Mouse (Mus musculus) limb, embryonic 10.5 days (tissue): ENCODE data around the gene Oprd1. TPM values are rescaled to one million over a fixed set of nuclear protein-coding genes. Genes with fewer than 3 reads are reported as not detected.
A peak's percentile ranks its signal among the peaks of the same experiment; 100 is the strongest.

Source experiments
- DNase-seq: peaks from one replicate; pipeline ENCODE4 v3.0.0-alpha.2; 2017; ENCODE audit warnings: low spot score
- H3K27ac ChIP-seq: fragments of 300-500 bp; sonication (generic); 2 replicates; pipeline ENCODE4 v1.5.1; 2016; ENCODE audit warnings: mild to moderate bottlenecking
- H3K27me3 ChIP-seq: fragments of 300-500 bp; sonication (generic); 2 replicates; pipeline ENCODE4 v1.6.1; 2016; ENCODE audit warnings: low read depth, mild to moderate bottlenecking; ENCODE audit not compliant: poor library complexity, severe bottlenecking
- H3K36me3 ChIP-seq: fragments of 300-500 bp; sonication (generic); 2 replicates; pipeline ENCODE4 v1.6.1; 2016; ENCODE audit warnings: mild to moderate bottlenecking, moderate library complexity
- H3K4me1 ChIP-seq: fragments of 300-500 bp; sonication (generic); 2 replicates; pipeline ENCODE4 v1.6.1; 2016
- H3K4me3 ChIP-seq: fragments of 300-500 bp; sonication (generic); 2 replicates; pipeline ENCODE4 v1.5.1; 2016; ENCODE audit warnings: mild to moderate bottlenecking, moderate library complexity
- H3K9me3 ChIP-seq: fragments of 300-500 bp; sonication (generic); replicated peaks from 2 replicates; pipeline ENCODE4 v1.6.1; 2016; ENCODE audit warnings: mild to moderate bottlenecking
- WGBS: fragments of 180-500 bp; shearing (Covaris S2); methylation state at CpG from one replicate; pipeline ENCODE4 v1.1.7; 2016; 5-methylcytosine and 5-hydroxymethylcytosine counted together
- polyA plus RNA-seq: library from polyadenylated mRNA; unstranded; fragments of >200 nt; fragmentation: Nextera tagmentation; extraction: Ambion mirVana; gene quantifications from 2 replicates; pipeline ENCODE4 v1.2.1, GENCODE M21; 2016

Gene Oprd1
- polyA plus RNA-seq, 1 experiment from 2014 or later: 0.16 TPM

DNA sequence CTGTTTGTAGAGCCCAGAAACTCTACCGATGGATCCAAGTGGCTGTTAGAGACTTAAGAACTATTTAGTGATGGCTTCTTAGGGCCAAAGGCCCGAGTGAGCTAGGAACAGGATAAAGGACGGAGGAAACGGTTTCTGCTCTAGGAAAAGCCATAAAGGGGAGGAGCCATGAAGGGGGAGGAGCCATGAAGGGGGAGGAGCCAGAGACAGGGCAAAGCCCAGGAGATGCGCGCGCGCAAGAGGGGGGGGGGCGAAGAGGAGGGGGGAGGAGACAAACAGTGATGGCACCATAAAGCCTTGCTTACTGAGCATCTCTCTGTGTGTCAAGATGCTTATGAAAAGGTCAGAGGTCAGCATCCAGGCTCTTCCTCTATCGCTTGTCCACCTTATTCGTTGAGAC lies 13.6 kb downstream of the Oprd1 start:
- Histone ChIP-seq H3K36me3 (no peaks in the 10 kb centered on the region), H3K4me3 (no peak overlapping the region), H3K4me1 (no peaks in the 10 kb centered on the region), H3K27ac (no peak overlapping the region), H3K9me3 (no peaks in the 10 kb centered on the region), H3K27me3 (no peaks in the 10 kb centered on the region)
- no peak for DNase-seq
- WGBS: 70% methylated on average over 11 of the region's 11 CpGs

DNA sequence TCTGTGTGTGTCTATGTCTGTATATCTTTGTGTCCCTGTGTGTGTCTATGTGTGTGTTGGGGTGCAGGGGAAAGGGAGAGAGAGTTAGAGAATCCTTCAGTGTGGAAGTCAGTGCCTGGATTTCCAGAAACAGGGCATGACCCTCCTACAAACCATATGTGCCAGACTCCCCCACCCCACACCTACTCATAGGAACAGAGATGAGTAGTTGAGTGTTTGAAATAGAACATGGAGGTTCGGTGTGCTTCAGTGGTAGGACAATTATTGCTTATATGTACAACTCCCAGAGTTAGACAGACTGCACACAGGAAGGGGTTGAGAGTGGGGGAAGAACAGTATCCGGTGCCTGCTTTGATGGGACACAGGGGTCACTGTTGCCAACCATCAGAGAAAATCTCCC lies 14.2 kb downstream of the Oprd1 start:
- DNase-seq: no peak
- Histone ChIP-seq H3K27ac (no peak overlapping the region), H3K36me3 (no peaks in the 10 kb centered on the region), H3K27me3 (no peaks in the 10 kb centered on the region), H3K9me3 (no peaks in the 10 kb centered on the region), H3K4me3 (no peak overlapping the region), H3K4me1 (no peaks in the 10 kb centered on the region)
- WGBS: 94% methylated on average over 2 of the region's 2 CpGs

DNA sequence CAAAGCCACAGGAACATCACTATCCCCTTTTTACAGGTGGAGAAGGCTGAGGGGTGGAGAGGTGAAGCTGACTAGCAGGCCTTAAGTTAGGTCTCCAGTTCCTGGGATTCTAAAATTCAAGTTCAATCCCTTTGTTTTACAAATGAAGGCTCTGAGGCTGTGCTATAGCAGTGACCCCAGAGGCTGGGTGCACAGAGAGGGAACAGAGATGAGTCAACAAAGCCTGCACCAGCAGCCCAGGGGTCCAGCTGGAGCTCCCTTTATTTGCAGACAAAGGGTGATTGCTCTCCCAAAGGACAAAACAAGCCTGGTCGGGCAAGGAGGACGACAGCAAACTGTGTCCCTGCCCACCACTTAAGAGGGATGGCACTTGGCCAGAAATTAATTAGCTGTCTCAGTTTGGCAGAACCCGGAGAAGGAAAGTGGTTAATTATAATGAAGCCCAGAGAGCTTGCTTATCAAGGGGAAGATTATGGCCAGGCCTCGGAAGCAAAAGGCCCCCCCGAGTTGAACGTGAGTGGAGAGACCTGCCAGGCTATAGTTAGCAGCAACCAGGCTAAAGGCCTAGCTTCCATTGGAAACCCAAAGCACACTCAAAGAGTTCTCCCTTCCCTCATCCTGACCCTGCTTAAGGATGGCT lies 15.2 kb downstream of the Oprd1 start:
- Histone ChIP-seq H3K36me3 (no peaks in the 10 kb centered on the region), H3K27ac (0 out of 2 replicates have a peak overlapping the region, but pooled peaks have one; percentile 5), H3K4me1 (no peaks in the 10 kb centered on the region), H3K4me3 (no peak overlapping the region), H3K27me3 (no peaks in the 10 kb centered on the region), H3K9me3 (no peaks in the 10 kb centered on the region)
- no peak for DNase-seq
- 45% methylated on average over 6 of the region's 6 CpGs for WGBS

DNA sequence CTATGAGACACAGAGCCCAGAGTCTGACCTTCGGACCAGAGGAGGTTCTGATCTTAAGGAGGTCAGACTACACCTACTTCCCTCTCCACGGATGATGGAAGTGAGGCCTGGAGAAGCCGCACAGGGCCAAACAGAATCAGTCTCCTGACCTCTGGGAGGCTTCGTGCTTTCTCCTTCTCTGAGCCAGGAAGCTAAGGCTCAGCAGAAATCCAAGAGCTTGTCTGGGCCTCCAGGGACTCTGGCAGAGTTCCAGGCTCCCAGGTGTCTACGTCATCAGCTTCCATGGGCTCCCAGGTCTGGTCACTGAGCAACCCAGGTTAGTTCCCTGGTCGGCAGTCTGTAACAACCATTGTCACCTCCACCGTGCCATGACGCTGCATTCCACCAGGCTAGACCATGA lies 17.2 kb downstream of the Oprd1 start:
- H3K36me3 ChIP-seq: no peaks in the 10 kb centered on the region
- DNase-seq: no peak
- 91% methylated on average over 8 of the region's 8 CpGs for WGBS
- no peaks in the 10 kb centered on the region for H3K9me3 ChIP-seq
- no peaks in the 10 kb centered on the region for H3K4me1 ChIP-seq
- no peaks in the 10 kb centered on the region for H3K27me3 ChIP-seq
- no peak overlapping the region for H3K4me3 ChIP-seq
- H3K27ac ChIP-seq: no peak overlapping the region

DNA sequence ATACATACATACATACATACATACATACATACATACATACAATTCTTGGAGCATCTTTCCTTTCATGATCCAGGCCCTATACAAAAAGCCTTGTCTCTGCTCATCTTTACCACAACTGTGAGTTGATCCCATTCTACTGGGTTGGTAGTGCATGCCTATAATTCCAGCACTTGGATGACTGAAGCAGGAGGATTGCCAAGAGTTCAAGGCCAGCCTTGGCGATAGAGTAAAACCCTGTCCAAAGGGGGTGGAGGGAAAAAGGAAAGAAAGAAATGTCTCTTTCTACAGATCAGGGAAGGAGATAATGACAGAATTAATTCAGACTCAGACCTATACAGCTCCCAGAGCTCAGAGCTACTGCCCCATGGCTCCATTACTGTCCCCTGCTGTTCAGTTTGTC lies 21.1 kb downstream of the Oprd1 start:
- H3K4me1 ChIP-seq: no peaks in the 10 kb centered on the region
- WGBS: 92% methylated on average over 1 of the region's 1 CpGs
- H3K9me3 ChIP-seq: no peaks in the 10 kb centered on the region
- H3K4me3 ChIP-seq: no peak overlapping the region
- H3K27ac ChIP-seq: no peak overlapping the region
- no peaks in the 10 kb centered on the region for H3K36me3 ChIP-seq
- no peak for DNase-seq
- no peaks in the 10 kb centered on the region; the same call in 1 of the 2 replicates for H3K27me3 ChIP-seq

DNA sequence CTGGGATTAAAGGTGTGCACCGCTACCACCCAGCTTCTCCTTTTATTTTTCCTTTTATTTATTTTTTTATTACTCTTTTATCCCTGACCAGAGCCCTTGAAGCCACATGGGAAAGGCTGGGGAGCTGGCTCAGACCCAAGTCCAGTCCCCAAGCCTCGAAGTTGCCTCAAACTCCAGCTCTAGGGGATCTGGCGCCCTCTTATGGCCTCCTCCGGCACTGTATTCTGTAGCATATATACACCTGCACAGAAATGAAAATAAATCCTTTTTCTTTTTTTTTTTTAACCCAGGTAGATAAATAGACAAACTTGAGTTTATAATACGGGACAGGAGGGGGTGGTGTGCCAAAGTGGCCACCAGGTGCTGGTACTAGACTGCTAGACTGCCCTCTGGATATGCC lies 22.6 kb downstream of the Oprd1 start:
- Histone ChIP-seq H3K27me3 (no peaks in the 10 kb centered on the region; the same call in 1 of the 2 replicates), H3K4me3 (no peak overlapping the region), H3K4me1 (no peaks in the 10 kb centered on the region), H3K36me3 (no peaks in the 10 kb centered on the region), H3K9me3 (no peaks in the 10 kb centered on the region), H3K27ac (no peak overlapping the region)
- DNase-seq: no peak
- WGBS: 76% methylated on average over 5 of the region's 5 CpGs

DNA sequence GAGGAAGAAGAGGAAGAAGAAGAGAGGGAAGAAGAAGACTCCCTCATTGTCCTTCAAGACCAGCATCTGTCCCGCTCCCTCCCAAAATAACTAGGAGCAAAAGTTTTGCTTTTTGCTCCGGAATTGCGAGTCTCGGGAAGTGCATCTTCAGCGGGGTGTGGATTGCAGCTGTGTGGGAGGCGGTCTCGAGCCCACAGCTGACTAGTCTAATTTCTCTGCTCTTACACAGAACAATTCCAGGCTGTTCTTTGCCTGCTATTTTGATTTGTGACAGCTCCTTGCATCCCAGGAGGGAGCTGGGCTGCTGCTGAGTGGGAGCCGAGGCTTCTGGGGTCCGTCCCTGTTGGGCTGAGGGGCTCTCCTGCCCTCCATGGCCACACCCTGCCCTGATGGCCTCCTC lies 24.7 kb downstream of the Oprd1 start:
- H3K27ac ChIP-seq: no peak overlapping the region
- no peaks in the 10 kb centered on the region for H3K36me3 ChIP-seq
- 74% methylated on average over 9 of the region's 9 CpGs for WGBS
- DNase-seq: no peak
- H3K9me3 ChIP-seq: no peaks in the 10 kb centered on the region
- no peak overlapping the region for H3K4me3 ChIP-seq
- no peaks in the 10 kb centered on the region for H3K4me1 ChIP-seq
- H3K27me3 ChIP-seq: peaks cover 6% of the 10 kb centered on the region

DNA sequence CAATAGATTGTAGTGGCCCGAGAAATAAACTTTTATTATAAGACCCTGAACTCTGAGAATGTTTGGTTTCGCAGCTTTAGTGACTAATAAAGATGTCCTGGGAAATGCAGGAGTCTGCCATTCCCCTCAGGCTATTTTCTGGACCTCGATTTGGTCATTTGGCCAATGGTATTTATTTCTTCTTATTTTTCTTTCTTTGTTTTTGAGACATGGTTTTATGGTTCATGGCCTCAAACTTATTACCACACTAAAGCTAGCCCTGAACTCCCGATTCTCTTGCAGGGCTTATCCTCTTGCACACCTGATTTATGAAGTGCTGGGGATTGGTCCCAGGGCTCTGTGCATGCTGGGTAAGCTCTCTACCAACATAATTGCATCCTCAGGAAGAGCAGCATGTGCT lies 28.0 kb downstream of the Oprd1 start:
- no peaks in the 10 kb centered on the region for H3K9me3 ChIP-seq
- peaks cover 38% of the 10 kb centered on the region for H3K27me3 ChIP-seq
- 77% methylated on average over 4 of the region's 4 CpGs for WGBS
- H3K27ac ChIP-seq: no peak overlapping the region
- DNase-seq: no peak
- H3K4me1 ChIP-seq: peaks cover 10% of the 10 kb centered on the region
- H3K36me3 ChIP-seq: no peaks in the 10 kb centered on the region
- no peak overlapping the region for H3K4me3 ChIP-seq

DNA sequence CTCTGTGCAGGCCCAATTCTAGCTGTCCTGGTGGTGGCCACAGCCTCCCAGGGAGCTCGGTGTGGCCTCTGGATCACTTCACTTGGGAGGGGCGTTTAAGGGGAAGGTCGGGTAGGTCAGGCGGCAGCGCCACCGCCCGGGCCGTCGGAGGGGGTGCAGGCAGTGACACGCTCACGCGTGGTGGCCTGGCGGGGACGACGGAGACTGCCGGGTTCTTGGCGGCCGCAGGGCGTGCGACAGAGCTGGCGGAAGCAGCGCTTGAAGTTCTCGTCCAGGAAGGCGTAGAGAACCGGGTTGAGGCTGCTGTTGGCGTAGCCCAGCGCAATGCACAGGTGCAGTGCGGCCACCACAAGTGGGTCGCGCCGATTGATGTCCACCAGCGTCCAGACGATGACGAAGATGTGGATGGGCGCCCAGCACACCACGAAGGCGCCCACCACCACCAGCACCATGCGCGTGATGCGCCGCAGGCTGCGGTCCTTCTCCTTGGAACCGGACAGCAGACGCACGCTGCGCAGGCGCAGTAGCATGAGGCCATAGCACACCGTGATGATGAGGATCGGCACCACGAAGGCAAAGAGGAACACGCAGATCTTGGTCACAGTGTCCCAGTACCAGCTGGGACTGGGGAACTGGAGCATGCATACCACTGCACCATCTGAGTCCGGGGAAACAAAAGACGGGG lies 30.7 kb downstream of the Oprd1 start:
- H3K27me3 ChIP-seq: peaks cover 38% of the 10 kb centered on the region
- 35% methylated on average over 53 of the region's 53 CpGs for WGBS
- peak; percentile 35 for DNase-seq
- H3K36me3 ChIP-seq: no peaks in the 10 kb centered on the region
- H3K27ac ChIP-seq: 0 out of 2 replicates have a peak overlapping the region, but pooled peaks have one; percentile 26
- H3K9me3 ChIP-seq: no peaks in the 10 kb centered on the region
- H3K4me3 ChIP-seq: peak overlapping the region; percentile 42
- H3K4me1 ChIP-seq: peaks cover 13% of the 10 kb centered on the region

DNA sequence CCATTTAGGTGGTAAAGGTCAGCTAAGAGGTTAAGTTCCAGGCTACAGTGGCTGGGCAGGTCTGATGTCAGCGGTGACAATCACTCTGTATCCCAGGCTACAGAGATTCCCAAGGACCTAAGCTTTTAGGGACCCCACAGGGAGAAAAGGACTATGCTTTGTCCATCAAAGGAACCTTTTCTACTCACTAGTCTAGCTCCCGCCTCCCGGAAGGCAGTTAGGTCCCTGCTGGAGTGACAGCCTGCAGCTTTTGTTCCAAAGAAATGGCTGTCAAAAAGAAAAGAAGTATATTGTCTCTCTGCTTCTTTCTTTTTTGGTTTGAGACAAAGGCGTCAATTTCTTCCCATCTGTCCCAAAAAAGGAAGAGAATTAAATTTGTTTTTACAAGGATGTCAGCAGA lies 33.1 kb downstream of the Oprd1 start:
- DNase-seq: no peak
- H3K27ac ChIP-seq: no peak overlapping the region
- no peak overlapping the region for H3K4me3 ChIP-seq
- no peaks in the 10 kb centered on the region for H3K36me3 ChIP-seq
- H3K27me3 ChIP-seq: peaks cover 38% of the 10 kb centered on the region
- no peaks in the 10 kb centered on the region for H3K9me3 ChIP-seq
- 73% methylated on average over 4 of the region's 4 CpGs for WGBS
- H3K4me1 ChIP-seq: peaks cover 13% of the 10 kb centered on the region

DNA sequence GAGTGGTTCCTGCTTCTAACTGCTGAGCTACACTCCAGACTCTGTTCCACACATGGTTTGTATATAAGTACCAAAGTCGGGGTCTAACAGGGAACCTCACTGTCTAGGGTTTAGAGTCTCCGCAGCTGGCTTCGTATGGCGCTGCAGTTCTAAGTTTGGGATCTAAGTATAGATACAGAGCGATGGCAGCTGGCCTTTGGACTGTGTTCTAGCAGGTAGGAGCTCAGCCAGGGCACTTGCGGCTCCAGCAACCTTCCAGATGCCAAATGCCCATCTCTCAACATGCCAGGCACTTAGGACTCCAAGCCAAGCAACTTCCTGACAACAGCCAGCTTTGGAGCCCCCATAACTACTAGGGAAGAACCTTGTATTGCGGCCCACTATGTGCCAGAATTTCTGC lies 36.1 kb downstream of the Oprd1 start:
- WGBS: 94% methylated on average over 7 of the region's 7 CpGs
- no peak overlapping the region for H3K4me3 ChIP-seq
- H3K4me1 ChIP-seq: peaks cover 10% of the 10 kb centered on the region
- H3K36me3 ChIP-seq: no peaks in the 10 kb centered on the region
- peaks cover 19% of the 10 kb centered on the region for H3K27me3 ChIP-seq
- H3K27ac ChIP-seq: no peak overlapping the region
- H3K9me3 ChIP-seq: no peaks in the 10 kb centered on the region
- DNase-seq: no peak

DNA sequence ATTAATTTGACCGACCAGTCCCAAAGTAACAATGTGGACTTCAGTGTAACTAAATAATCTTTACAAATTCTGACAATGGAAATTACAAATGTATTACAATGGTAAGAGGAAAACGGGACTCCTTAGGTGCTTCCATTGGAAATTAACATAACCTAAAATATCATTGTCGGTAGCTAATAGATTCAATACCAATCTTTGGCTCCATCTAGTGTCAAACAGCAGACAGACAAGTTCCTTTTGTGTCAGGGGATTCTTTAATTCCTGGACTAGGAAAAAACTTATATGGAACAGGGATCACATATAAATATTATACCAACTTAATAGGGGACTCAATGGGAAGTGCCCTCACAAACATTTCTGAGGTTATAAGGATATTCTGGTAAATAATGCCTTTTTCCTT lies 43.1 kb downstream of the Oprd1 start:
- no peak overlapping the region for H3K27ac ChIP-seq
- no peak for DNase-seq
- WGBS: 62% methylated on average over 3 of the region's 3 CpGs

DNA sequence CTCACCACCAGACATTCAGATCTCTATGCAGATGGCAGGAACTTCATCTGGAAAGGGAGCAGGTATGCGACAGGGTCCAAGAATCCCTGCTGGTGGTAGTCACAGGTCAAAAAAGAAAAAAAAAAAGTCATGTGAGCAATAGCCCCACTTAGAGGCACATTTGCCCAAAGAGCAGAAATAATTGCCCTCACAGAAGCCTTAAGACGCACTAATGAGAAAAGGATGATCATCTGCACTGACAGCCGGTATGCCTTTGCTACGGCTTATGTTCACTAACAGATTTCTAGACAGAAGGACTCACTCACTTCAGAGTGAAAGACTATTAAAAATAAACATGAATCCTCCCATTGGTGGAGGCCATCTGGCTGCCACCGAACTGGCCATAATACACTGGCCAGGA lies 44.7 kb downstream of the Oprd1 start:
- Histone ChIP-seq H3K9me3 (no peaks in the 10 kb centered on the region), H3K27ac (no peak overlapping the region), H3K4me3 (no peak overlapping the region), H3K36me3 (no peaks in the 10 kb centered on the region), H3K4me1 (peaks cover 4% of the 10 kb centered on the region; the same call in 1 of the 2 replicates), H3K27me3 (no peaks in the 10 kb centered on the region)
- DNase-seq: no peak
- WGBS: 85% methylated on average over 5 of the region's 5 CpGs

More for the DNA sequence above, 43.1 kb downstream of the Oprd1 start:
- Histone ChIP-seq H3K4me3 (no peak overlapping the region), H3K36me3 (no peaks in the 10 kb centered on the region), H3K9me3 (no peaks in the 10 kb centered on the region), H3K27me3 (no peaks in the 10 kb centered on the region), H3K4me1 (peaks cover 4% of the 10 kb centered on the region; the same call in 1 of the 2 replicates)
